Mouse (Mus musculus) limb, embryonic 12.5 days (tissue): ENCODE results near the gene Pet100. TPM values are rescaled to one million over a fixed set of nuclear protein-coding genes. Genes with fewer than 3 reads are reported as not detected.
"Not testable (repeated sequence)": the region's sequence is repeated elsewhere in the genome, so short reads cannot be mapped to it uniquely, and the experiment has no call there.

ENCODE experiments used
- ATAC-seq: fragments of 200-750 bp; cut with Nextera tagmentation; 2 replicates; pipeline ENCODE4 v1.8.0; 2017; ENCODE audit warnings: low read depth, moderate TSS enrichment; ENCODE audit not compliant: insufficient number of reproducible peaks, insufficient read depth, low FRiP score, low TSS enrichment
- H3K27ac ChIP-seq: fragments of 300-500 bp; sonication (generic); 2 replicates; pipeline ENCODE4 v1.5.1; 2016; ENCODE audit warnings: mild to moderate bottlenecking, moderate library complexity
- H3K27me3 ChIP-seq: fragments of 300-500 bp; sonication (generic); 2 replicates; pipeline ENCODE4 v1.6.1; 2016; ENCODE audit warnings: mild to moderate bottlenecking, moderate library complexity
- H3K36me3 ChIP-seq: fragments of 300-500 bp; sonication (generic); 2 replicates; pipeline ENCODE4 v1.6.1; 2016; ENCODE audit warnings: mild to moderate bottlenecking, moderate library complexity
- H3K4me1 ChIP-seq: fragments of 300-500 bp; sonication (generic); replicated peaks from 2 replicates; pipeline ENCODE4 v1.6.1; 2016
- H3K4me2 ChIP-seq: fragments of 300-500 bp; sonication (generic); 2 replicates; pipeline ENCODE4 v1.6.1; 2016; ENCODE audit warnings: mild to moderate bottlenecking, moderate library complexity
- H3K4me3 ChIP-seq: fragments of 300-500 bp; sonication (generic); replicated peaks from 2 replicates; pipeline ENCODE4 v1.5.1; 2016; ENCODE audit warnings: mild to moderate bottlenecking
- H3K9ac ChIP-seq: fragments of 300-500 bp; sonication (generic); replicated peaks from 2 replicates; pipeline ENCODE4 v1.6.1; 2016; ENCODE audit warnings: mild to moderate bottlenecking, moderate library complexity
- H3K9me3 ChIP-seq: fragments of 300-500 bp; sonication (generic); 2 replicates; pipeline ENCODE4 v1.6.1; 2016; ENCODE audit warnings: mild to moderate bottlenecking, moderate library complexity
- WGBS: fragments of 180-500 bp; shearing (Covaris S2); methylation state at CpG from one replicate; pipeline ENCODE4 v1.1.7; 2016; 5-methylcytosine and 5-hydroxymethylcytosine counted together
- polyA plus RNA-seq: library from polyadenylated mRNA; unstranded; fragments of >200 nt; fragmentation: Nextera tagmentation; extraction: Ambion mirVana; gene quantifications from 2 replicates; pipeline ENCODE4 v1.2.1, GENCODE M21; 2016

The Pet100 gene
- polyA plus RNA-seq = 115 and 133 TPM in 2 replicates

GRCm38 (mm10) chr8:3621199-3621970, at the start of gene Pet100, which contains the start of gene Xab2:
TSS of gene Pet100 (plus strand) at chr8:3621548.
TSS of gene Xab2 (minus strand) at chr8:3621316.
- H3K27ac ChIP-seq = no peak within 1 kb of the TSS
- no peaks in the 10 kb centered on the region for H3K9me3 ChIP-seq
- peak within 1 kb of the TSS; percentile 86 for H3K4me2 ChIP-seq
- H3K9ac ChIP-seq = peak within 1 kb of the TSS; percentile 77
- H3K4me3 ChIP-seq = peak within 1 kb of the TSS; percentile 87
- H3K27me3 ChIP-seq = no peaks in the 10 kb centered on the region
- ATAC-seq = peak; percentile 97
- peaks cover 20% of the 10 kb centered on the region for H3K4me1 ChIP-seq
- H3K36me3 ChIP-seq = peaks cover 25% of the 10 kb centered on the region
- WGBS = under 1% methylated on average over 37 of the region's 37 CpGs

- H3K36me3 ChIP-seq = no peaks in the 10 kb centered on the region
- 94% methylated on average over 3 of the region's 3 CpGs for WGBS
- no peak overlapping the region for H3K4me3 ChIP-seq
- no peak overlapping the region for H3K27ac ChIP-seq
- peaks cover 6% of the 10 kb centered on the region for H3K4me1 ChIP-seq
- H3K27me3 ChIP-seq = no peaks in the 10 kb centered on the region
- H3K4me2 ChIP-seq = no peak overlapping the region
- no peaks in the 10 kb centered on the region for H3K9me3 ChIP-seq
- no peak overlapping the region for H3K9ac ChIP-seq
- ATAC-seq = no peak
Measured at GRCm38 (mm10) chr8:3574546-3574945, 46.8 kb upstream of the Pet100 start.

- H3K4me2 ChIP-seq = no peak overlapping the region
- H3K36me3 ChIP-seq = no peaks in the 10 kb centered on the region
- WGBS = 76% methylated on average over 15 of the region's 15 CpGs
- ATAC-seq = no peak
- no peak overlapping the region for H3K27ac ChIP-seq
- H3K9ac ChIP-seq = no peak overlapping the region
- H3K4me3 ChIP-seq = no peak overlapping the region
- peaks cover 9% of the 10 kb centered on the region for H3K4me1 ChIP-seq
- H3K27me3 ChIP-seq = no peaks in the 10 kb centered on the region
- no peaks in the 10 kb centered on the region for H3K9me3 ChIP-seq
Measured at GRCm38 (mm10) chr8:3576211-3576960, 45.0 kb upstream of the Pet100 start.

DNA sequence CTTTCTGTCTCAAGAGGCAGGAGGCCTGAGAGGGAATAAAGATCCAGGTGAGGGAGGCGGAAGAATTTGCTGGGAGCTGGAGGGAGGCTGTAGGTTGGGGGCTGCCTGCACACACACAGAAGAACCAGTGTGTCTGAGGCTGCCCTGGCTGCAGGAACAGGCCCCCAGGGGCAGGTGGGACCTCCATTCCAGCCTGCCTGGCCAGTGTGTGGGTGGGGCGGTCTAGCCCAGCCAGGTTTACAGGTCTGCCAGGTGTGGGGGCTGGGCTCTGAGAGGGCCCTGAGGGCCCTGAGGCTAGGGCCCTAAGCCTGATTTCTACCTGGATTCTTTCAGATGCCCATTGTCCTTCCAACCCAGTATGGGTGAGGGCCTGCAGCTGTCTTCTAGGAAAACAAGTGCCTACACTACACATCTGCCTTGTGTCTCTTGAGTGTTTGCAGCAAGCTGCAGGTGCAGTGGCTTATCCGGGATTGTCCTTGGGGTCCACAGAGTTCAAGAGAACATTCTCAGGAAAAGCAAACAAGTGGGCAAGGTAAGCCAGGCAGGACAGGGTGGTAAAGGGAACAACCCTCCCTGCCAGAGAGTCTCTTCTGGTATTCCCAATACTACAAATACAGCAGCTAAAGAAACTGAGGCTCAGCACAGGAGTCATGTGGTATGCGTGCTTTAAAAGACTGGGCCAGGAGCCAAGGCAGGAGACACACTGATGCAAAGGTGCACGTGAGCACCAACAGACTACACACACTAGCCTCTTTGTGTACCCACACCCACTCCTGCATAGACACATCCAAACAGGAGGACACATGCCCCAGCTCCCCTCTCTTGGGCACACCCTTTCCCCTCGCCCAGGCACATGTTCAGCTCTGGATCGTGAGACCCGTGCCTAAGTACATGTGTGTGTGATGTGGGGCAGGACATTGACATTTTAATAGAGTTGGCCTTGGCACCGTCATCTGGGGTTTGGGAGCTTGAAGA, 41.7 kb upstream of the Pet100 start:
- peak overlapping the region; percentile 56 for H3K27ac ChIP-seq
- H3K9me3 ChIP-seq = no peaks in the 10 kb centered on the region
- no peak overlapping the region for H3K4me2 ChIP-seq
- WGBS = 69% methylated on average over 9 of the region's 9 CpGs
- no peak overlapping the region for H3K4me3 ChIP-seq
- H3K27me3 ChIP-seq = no peaks in the 10 kb centered on the region
- no peaks in the 10 kb centered on the region for H3K36me3 ChIP-seq
- no peak overlapping the region for H3K9ac ChIP-seq
- peak; percentile 61; the same call in 1 of the 2 replicates for ATAC-seq
- H3K4me1 ChIP-seq = peaks cover 9% of the 10 kb centered on the region

DNA sequence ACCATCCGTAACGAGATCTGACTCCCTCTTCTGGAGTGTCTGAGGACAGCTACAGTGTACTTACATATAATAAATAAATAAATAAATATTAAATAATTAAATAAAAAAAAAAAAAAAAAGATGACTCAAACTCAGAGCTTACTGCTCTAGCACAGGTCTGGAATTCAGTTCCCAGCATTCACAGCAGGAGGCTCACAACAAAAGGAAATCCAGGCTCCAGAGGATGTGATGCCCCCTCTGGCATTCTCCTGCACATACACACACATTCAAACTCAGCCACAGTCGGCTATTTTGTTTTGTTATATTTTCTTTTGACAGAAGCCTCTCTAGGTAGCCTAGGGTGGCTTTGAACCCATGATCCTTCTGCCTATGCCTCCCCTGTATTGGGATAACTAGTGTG, 39.4 kb upstream of the Pet100 start:
- not testable (repeated sequence) for ATAC-seq, H3K9me3 ChIP-seq, H3K4me3 ChIP-seq, H3K27me3 ChIP-seq, H3K27ac ChIP-seq, H3K36me3 ChIP-seq, H3K9ac ChIP-seq, H3K4me2 ChIP-seq, H3K4me1 ChIP-seq
- 89% methylated on average over 2 of the region's 3 CpGs for WGBS

DNA sequence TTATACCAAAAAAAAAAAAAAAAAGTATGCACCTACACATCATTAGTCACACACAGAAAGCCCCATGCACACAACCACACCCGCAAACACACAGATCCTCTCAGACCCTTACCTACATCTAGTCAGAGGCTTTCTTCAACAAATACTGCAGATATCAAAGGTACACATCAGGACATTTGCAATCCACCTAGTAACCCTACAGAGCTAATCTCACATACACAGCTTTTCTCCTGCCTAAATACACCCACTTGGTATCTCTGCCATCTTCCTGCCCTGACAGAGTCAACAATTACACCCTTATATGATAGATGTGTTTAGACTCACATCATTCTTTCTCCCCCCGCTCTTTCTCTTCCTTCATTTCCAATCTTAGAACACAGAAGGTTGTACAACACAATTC, 34.9 kb upstream of the Pet100 start:
- no peak overlapping the region for H3K4me3 ChIP-seq
- no peaks in the 10 kb centered on the region for H3K36me3 ChIP-seq
- peaks cover 11% of the 10 kb centered on the region; the same call in 1 of the 2 replicates for H3K4me1 ChIP-seq
- ATAC-seq = no peak
- peaks cover 16% of the 10 kb centered on the region for H3K27me3 ChIP-seq
- no peak overlapping the region for H3K4me2 ChIP-seq
- WGBS = 90% methylated on average over 2 of the region's 2 CpGs
- no peaks in the 10 kb centered on the region for H3K9me3 ChIP-seq
- no peak overlapping the region for H3K27ac ChIP-seq
- no peak overlapping the region for H3K9ac ChIP-seq

DNA sequence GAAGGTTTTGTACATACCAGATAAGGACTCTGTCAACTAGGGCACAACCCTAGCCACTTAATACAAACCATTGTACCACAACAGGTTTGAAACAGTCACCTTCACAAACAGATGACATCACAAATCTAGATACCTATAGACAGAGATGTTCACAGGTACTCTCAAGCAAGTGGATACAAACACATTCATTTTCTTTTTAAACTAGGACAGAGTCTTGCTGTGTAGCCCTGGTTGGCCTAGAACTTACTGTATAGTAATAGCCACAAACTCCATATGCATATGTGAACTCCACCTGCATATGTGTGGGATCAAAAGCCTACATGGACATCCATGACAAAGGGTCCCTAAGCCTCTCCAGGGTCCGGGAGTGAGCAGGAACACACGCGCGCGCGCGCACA, 34.4 kb upstream of the Pet100 start, which contains the start of gene Camsap3:
Gene Camsap3, plus strand, starts transcription at position 301 of the 398 bp plus-strand sequence.
- Histone ChIP-seq H3K36me3 (no peaks in the 10 kb centered on the region), H3K27ac (peak within 1 kb of the TSS; percentile 53), H3K4me1 (peaks cover 11% of the 10 kb centered on the region; the same call in 1 of the 2 replicates), H3K4me2 (peak within 1 kb of the TSS; percentile 91), H3K9ac (peak within 1 kb of the TSS; percentile 71), H3K27me3 (peaks cover 16% of the 10 kb centered on the region), H3K4me3 (peak within 1 kb of the TSS; percentile 76), H3K9me3 (no peaks in the 10 kb centered on the region)
- peak; percentile 38; the same call in 1 of the 2 replicates for ATAC-seq
- 2% methylated on average over 7 of the region's 7 CpGs for WGBS

GRCm38 (mm10) chr8:3587391-3588257, 33.7 kb upstream of the Pet100 start:
- peak; percentile 72 for ATAC-seq
- H3K4me2 ChIP-seq = peak overlapping the region; percentile 91
- H3K27me3 ChIP-seq = peaks cover 16% of the 10 kb centered on the region
- H3K27ac ChIP-seq = peak overlapping the region; percentile 53
- peak overlapping the region; percentile 71 for H3K9ac ChIP-seq
- under 1% methylated on average over 75 of the region's 77 CpGs for WGBS
- H3K4me3 ChIP-seq = peak overlapping the region; percentile 76
- no peaks in the 10 kb centered on the region for H3K9me3 ChIP-seq
- no peaks in the 10 kb centered on the region for H3K36me3 ChIP-seq
- H3K4me1 ChIP-seq = peaks cover 11% of the 10 kb centered on the region; the same call in 1 of the 2 replicates

DNA sequence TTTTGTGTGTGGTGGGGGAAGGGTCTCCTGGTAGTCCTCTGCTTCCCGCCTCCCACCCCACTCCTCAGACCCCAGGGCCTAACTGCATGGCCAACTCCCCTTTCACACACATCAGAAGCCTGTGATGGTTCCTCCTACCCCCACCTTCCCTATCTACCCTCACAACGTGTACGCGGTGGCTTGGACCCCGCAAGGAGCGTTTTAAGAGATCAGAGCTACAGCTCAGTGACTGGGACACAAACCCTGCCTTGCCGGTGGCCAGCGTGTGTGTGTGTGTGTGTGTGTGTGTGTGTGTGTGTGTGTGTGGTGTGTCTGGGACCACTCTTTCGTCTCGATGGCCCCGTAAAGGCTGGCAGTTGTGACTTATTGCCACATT, 33.1 kb upstream of the Pet100 start:
- no peaks in the 10 kb centered on the region for H3K9me3 ChIP-seq
- H3K36me3 ChIP-seq = no peaks in the 10 kb centered on the region
- WGBS = under 1% methylated on average over 8 of the region's 11 CpGs
- H3K27me3 ChIP-seq = peaks cover 16% of the 10 kb centered on the region
- H3K27ac ChIP-seq = peak overlapping the region; percentile 53; the same call in 1 of the 2 replicates
- ATAC-seq = peak; percentile 44
- H3K4me2 ChIP-seq = peak overlapping the region; percentile 91
- peaks cover 11% of the 10 kb centered on the region; the same call in 1 of the 2 replicates for H3K4me1 ChIP-seq
- peak overlapping the region; percentile 71 for H3K9ac ChIP-seq
- peak overlapping the region; percentile 76 for H3K4me3 ChIP-seq

DNA sequence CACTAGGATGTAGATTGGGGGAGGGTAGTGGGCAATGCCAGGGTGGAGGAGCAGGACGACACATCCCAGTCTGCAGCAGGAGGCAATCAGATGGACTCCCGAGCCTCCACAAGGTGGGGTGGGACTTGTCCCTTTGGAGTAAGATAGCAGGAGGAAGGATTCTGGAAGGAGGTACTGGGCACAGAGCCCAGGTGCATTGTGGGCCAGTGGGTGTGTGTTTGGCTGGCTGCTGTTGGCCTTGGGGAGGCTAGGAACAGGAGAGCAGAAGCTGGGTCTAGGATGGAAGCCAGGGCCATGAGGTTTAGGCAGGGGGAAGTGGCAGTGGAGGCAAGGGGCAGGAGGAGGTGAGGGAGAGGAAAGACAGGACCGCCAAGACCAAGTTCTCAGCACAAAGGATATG, 27.9 kb upstream of the Pet100 start:
- ATAC-seq = no peak
- H3K27ac ChIP-seq = no peak overlapping the region
- no peaks in the 10 kb centered on the region for H3K9me3 ChIP-seq
- WGBS = 65% methylated on average over 3 of the region's 3 CpGs
- H3K4me3 ChIP-seq = no peak overlapping the region
- no peak overlapping the region for H3K4me2 ChIP-seq
- peaks cover 1% of the 10 kb centered on the region; the same call in 1 of the 2 replicates for H3K36me3 ChIP-seq
- H3K4me1 ChIP-seq = peaks cover 4% of the 10 kb centered on the region; the same call in 1 of the 2 replicates
- H3K9ac ChIP-seq = no peak overlapping the region
- H3K27me3 ChIP-seq = no peaks in the 10 kb centered on the region
